Mouse (Mus musculus) naive thymus-derived CD4-positive, alpha-beta T cell, adult 5 months (primary cell): ENCODE data around the gene Prl. TPM values are rescaled to one million over a fixed set of nuclear protein-coding genes. Genes with fewer than 3 reads are reported as not detected.

Experiments
- polyA plus RNA-seq: library from polyadenylated mRNA; unstranded; fragments of 100-300 nt; shearing (Covaris generic); gene quantifications from one replicate; pipeline ENCODE4 v1.2.1, GENCODE M21; 2017

Prl gene
- not detected for polyA plus RNA-seq

DNA sequence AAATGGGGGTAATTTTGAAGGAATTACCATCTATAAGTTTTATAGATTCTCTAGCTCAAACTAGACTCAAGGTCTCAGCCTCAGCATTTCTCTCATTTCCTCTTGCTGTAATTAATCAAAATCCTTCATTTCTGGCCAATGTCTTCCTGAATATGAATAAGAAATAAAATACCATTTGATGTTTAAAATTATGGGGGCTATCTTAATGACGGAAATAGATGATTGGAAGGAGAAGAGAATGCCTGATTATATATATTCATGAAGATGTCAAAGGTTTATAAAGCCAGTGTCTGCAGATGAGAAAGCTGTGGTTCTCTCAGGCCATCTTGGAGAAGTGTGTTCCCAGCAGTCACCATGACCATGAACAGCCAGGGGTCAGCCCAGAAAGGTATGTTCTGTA, at the start of gene Prl:
Prl (plus strand) TSS at position 301 of the 400 bp plus-strand sequence.

DNA sequence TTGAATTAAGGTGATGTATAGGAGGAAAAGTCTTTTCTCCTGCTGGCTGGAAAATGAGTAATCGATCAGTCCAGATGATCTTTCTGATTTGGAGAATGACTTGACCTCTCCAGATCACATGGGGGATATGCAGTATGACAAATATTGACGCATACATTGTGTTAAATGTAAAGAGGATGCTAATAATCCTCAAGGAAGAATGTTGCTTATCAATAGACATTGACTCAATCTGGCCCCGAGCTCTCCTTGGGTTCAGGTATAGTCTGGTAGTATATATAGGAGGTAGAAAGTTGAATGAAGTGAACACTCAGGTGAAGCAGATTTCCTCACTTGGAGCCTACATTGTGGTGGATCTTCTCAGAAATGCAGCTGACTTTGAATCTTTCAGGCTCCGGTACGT, 36.5 kb downstream of the Prl start, which contains the start of gene Prl3d1:
Prl3d1 (plus strand) TSS at position 301 of the 400 bp plus-strand sequence.

Other genes starting within 250 kb of the Prl start
- gene Prl3d1, start 36.6 kb downstream of the Prl start, polyA plus RNA-seq: not detected
- not detected for gene Prl3d2, start 64.1 kb downstream of the Prl start, polyA plus RNA-seq
- gene Prl3d3, start 99.2 kb downstream of the Prl start, polyA plus RNA-seq: not detected
- not detected for gene Prl3c1, start 139.1 kb downstream of the Prl start, polyA plus RNA-seq
- not detected for gene Prl3b1, start 184.3 kb downstream of the Prl start, polyA plus RNA-seq
- gene Prl3a1, start 201.9 kb downstream of the Prl start, polyA plus RNA-seq: not detected